Mouse (Mus musculus): ENCODE measurements around the gene Gm10638.

GRCm38 (mm10) chr8:86762806-86763205 is 17.3 kb downstream of the Gm10638 start:
- TF ChIP-seq CTCF (IDR thresholded peaks at IDR 0.05; ENCODE audit: borderline replicate concordance, insufficient read depth, low read depth, low read length): no peak
- no peak for TF ChIP-seq POLR2A (IDR thresholded peaks at IDR 0.05; ENCODE audit: borderline replicate concordance, insufficient read depth, low read length)
